Mouse (Mus musculus): Measurements from ENCODE around the gene Flrt1. TPM values are rescaled to one million over a fixed set of nuclear protein-coding genes. Genes with fewer than 3 reads are reported as not detected.

Gene Flrt1
- polyA plus RNA-seq, 1 experiment, result not detected

DNA sequence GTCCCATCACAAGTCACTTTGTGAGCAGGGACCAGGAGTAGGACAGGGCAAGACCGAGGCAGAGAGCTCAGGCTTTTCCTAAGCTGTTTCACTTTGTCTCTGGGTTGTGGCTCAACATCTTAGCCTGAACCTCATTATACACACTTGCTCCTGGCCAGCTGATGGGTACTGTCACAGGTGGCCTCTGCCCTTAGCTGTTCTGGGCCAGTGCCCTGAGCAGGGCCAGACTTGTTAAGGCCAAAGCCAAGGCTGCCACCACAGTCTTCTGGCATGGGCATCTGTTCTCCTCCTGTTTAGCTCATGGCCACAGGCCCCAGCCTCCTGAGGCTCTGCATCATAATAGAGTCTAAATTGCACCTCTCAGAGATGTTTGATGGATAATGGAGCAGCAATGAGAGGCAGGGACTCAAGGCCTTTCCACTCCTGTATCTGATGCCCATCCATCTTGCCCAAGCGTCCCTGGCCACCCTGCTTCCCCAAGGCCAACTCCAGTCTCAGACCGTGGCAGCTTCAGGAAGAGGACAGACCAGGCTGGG lies 5.8 kb downstream of the Flrt1 start:
- no peak overlapping the region for H3K27ac ChIP-seq (ENCODE audit: insufficient read depth, low read depth, low read length)
- TF ChIP-seq POLR2A (IDR thresholded peaks at IDR 0.05; ENCODE audit: insufficient read depth, low read depth, low read length) (no peak), CTCF (IDR thresholded peaks at IDR 0.05; ENCODE audit: insufficient read depth, low read depth, low read length) (no peak)
- no peak overlapping the region for H3K4me3 ChIP-seq (ENCODE audit: insufficient read depth, low read depth, low read length)
- peaks cover 33% of the 10 kb centered on the region for H3K4me1 ChIP-seq (ENCODE audit: control insufficient read depth, insufficient read depth, low read length)
- WGBS, result 82% methylated on average over 3 of the region's 3 CpGs

- 75% methylated on average over 5 of the region's 5 CpGs for WGBS
- Histone ChIP-seq H3K4me3 (ENCODE audit: insufficient read depth, low read depth, low read length) (no peak overlapping the region), H3K4me1 (ENCODE audit: control insufficient read depth, insufficient read depth, low read length) (peaks cover 58% of the 10 kb centered on the region), H3K27ac (ENCODE audit: insufficient read depth, low read depth, low read length) (no peak overlapping the region)
- no peak for TF ChIP-seq POLR2A (IDR thresholded peaks at IDR 0.05; ENCODE audit: insufficient read depth, low read depth, low read length)
- no peak for TF ChIP-seq CTCF (IDR thresholded peaks at IDR 0.05; ENCODE audit: insufficient read depth, low read depth, low read length)
Measured at GRCm38 (mm10) chr19:7092756-7093155, 12.8 kb downstream of the Flrt1 start.

- WGBS, result 48% methylated on average over 10 of the region's 10 CpGs
- peak overlapping the region; percentile 81 for H3K27ac ChIP-seq (ENCODE audit: insufficient read depth, low read depth, low read length)
- H3K4me1 ChIP-seq (ENCODE audit: control insufficient read depth, insufficient read depth, low read length), result peaks cover 56% of the 10 kb centered on the region
- H3K4me3 ChIP-seq (ENCODE audit: insufficient read depth, low read depth, low read length), result no peak overlapping the region
- no peak for TF ChIP-seq CTCF (IDR thresholded peaks at IDR 0.05; ENCODE audit: insufficient read depth, low read depth, low read length)
- TF ChIP-seq POLR2A (IDR thresholded peaks at IDR 0.05; ENCODE audit: insufficient read depth, low read depth, low read length), result no peak
Measured at GRCm38 (mm10) chr19:7091448-7092050, 14.0 kb downstream of the Flrt1 start.

- WGBS, result 21% methylated on average over 10 of the region's 10 CpGs
- peak overlapping the region; percentile 48 for H3K27ac ChIP-seq (ENCODE audit: insufficient read depth, low read depth, low read length)
- no peak overlapping the region for H3K4me3 ChIP-seq (ENCODE audit: insufficient read depth, low read depth, low read length)
- TF ChIP-seq POLR2A (IDR thresholded peaks at IDR 0.05; ENCODE audit: insufficient read depth, low read depth, low read length) (no peak), CTCF (IDR thresholded peaks at IDR 0.05; ENCODE audit: insufficient read depth, low read depth, low read length) (no peak)
- peaks cover 61% of the 10 kb centered on the region for H3K4me1 ChIP-seq (ENCODE audit: control insufficient read depth, insufficient read depth, low read length)
Measured at GRCm38 (mm10) chr19:7090369-7091064, 15.0 kb downstream of the Flrt1 start.

DNA sequence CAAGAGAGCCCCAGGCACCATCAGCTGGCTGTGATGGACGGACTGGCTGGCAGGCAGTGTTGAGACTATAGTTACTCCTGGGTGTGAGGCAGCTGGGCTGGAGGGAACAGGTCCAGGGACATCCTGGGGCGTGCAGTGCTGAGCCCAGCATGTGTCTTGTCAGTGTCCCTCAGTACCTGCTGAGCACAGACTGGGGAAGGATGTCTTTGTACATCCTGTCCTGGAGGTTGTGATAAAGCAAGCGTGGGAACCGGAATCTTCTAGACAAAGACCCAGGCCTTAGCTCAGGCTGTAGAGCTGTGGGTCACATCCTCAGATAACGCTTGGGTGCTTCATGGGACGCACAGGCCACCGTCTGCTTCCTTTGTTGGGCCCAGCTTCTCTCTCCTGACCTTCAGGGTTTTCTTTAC lies 15.7 kb downstream of the Flrt1 start:
- no peak for TF ChIP-seq POLR2A (IDR thresholded peaks at IDR 0.05; ENCODE audit: insufficient read depth, low read depth, low read length)
- no peak for TF ChIP-seq CTCF (IDR thresholded peaks at IDR 0.05; ENCODE audit: insufficient read depth, low read depth, low read length)
- peak overlapping the region; percentile 46; the same call in 1 of the 2 replicates for H3K27ac ChIP-seq (ENCODE audit: insufficient read depth, low read depth, low read length)
- WGBS, result 78% methylated on average over 7 of the region's 7 CpGs
- H3K4me1 ChIP-seq (ENCODE audit: control insufficient read depth, insufficient read depth, low read length), result peaks cover 64% of the 10 kb centered on the region
- H3K4me3 ChIP-seq (ENCODE audit: insufficient read depth, low read depth, low read length), result no peak overlapping the region

DNA sequence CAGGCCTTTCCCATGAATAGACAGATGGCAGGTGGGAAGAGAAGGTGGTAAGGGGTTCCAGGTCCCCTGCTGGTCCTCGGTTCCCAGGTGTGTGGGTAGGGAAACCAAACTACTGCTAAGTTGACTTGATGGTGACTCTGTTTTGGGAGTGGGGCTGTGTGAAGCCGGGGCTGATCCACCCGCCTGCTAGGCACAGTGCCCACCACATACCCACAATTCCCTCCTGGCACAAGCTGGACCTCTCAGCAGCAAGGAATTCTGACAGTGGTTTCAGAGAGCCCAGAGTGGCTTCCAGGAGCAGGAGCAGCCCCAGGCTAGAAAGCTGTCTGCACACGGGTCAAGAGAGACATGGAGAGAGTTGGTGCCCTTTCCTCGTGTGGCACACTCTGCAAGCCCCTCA lies 16.5 kb downstream of the Flrt1 start:
- peaks cover 72% of the 10 kb centered on the region for H3K4me1 ChIP-seq (ENCODE audit: control insufficient read depth, insufficient read depth, low read length)
- no peak overlapping the region for H3K4me3 ChIP-seq (ENCODE audit: insufficient read depth, low read depth, low read length)
- 57% methylated on average over 5 of the region's 5 CpGs for WGBS
- no peak overlapping the region for H3K27ac ChIP-seq (ENCODE audit: insufficient read depth, low read depth, low read length)
- no peak for TF ChIP-seq CTCF (IDR thresholded peaks at IDR 0.05; ENCODE audit: insufficient read depth, low read depth, low read length)
- no peak for TF ChIP-seq POLR2A (IDR thresholded peaks at IDR 0.05; ENCODE audit: insufficient read depth, low read depth, low read length)

DNA sequence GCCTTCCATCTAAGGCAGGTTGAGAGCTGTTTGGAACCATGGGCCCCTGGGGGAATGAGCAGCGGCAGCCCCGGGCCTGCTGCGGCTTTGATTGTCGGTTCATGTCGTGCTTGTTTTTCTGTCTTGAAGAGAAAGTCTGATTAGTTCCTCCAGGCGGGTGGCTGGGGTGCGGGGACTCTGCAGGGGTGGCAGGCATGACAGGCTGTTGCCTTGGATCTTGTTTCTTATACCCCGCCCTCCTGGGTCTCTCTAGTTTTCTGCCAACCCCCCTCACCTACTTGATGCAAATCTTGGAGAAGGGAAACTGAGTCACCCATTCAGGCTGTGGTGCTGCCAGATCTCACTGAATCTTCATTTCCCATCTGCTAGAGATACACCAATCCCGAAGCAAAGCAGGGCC lies 17.0 kb downstream of the Flrt1 start:
- Histone ChIP-seq H3K4me1 (ENCODE audit: control insufficient read depth, insufficient read depth, low read length) (peaks cover 77% of the 10 kb centered on the region), H3K4me3 (ENCODE audit: insufficient read depth, low read depth, low read length) (no peak overlapping the region), H3K27ac (ENCODE audit: insufficient read depth, low read depth, low read length) (no peak overlapping the region)
- 41% methylated on average over 9 of the region's 9 CpGs for WGBS
- no peak for TF ChIP-seq CTCF (IDR thresholded peaks at IDR 0.05; ENCODE audit: insufficient read depth, low read depth, low read length)
- TF ChIP-seq POLR2A (IDR thresholded peaks at IDR 0.05; ENCODE audit: insufficient read depth, low read depth, low read length), result no peak

DNA sequence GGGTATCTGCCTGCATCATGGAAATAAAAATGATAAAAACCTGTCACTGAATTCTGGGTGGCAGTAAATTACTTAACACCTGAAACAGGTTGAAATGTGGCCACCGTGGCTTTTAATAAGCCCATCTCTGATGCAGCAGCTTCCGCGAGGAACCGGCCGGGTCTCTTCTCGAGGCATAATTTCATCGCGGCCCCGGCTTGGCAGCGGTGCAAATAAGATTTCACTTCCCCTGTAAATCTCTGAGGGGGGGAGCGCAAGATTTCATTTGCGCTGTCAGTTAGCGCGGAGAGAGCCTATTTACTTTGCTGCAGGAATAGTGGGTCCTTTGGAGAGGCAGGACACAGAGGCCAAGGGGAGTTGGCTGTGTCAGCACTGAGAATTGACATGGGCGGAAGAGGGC lies 20.8 kb downstream of the Flrt1 start:
- no peak overlapping the region for H3K27ac ChIP-seq (ENCODE audit: insufficient read depth, low read depth, low read length)
- TF ChIP-seq CTCF (IDR thresholded peaks at IDR 0.05; ENCODE audit: insufficient read depth, low read depth, low read length), result no peak
- TF ChIP-seq POLR2A (IDR thresholded peaks at IDR 0.05; ENCODE audit: insufficient read depth, low read depth, low read length), result no peak

More for the DNA sequence above, 20.8 kb downstream of the Flrt1 start:
- 51% methylated on average over 15 of the region's 15 CpGs for WGBS
- Histone ChIP-seq H3K4me1 (ENCODE audit: control insufficient read depth, insufficient read depth, low read length) (peaks cover 62% of the 10 kb centered on the region), H3K4me3 (ENCODE audit: insufficient read depth, low read depth, low read length) (no peak overlapping the region)

Measured in olfactory bulb, adult 2 months (tissue).